Mouse (Mus musculus): Measurements from ENCODE around the gene Psme3. TPM values are rescaled to one million over a fixed set of nuclear protein-coding genes. Genes with fewer than 3 reads are reported as not detected.

The Psme3 gene
- polyA plus RNA-seq, 1 experiment: 161 TPM

- H3K4me3 ChIP-seq (ENCODE audit: low read depth, low read length): peak overlapping the region; percentile 14
- H3K9me3 ChIP-seq (replicated peaks; ENCODE audit: control insufficient read depth, insufficient read depth, low read length, poor library complexity, severe bottlenecking): no peaks in the 10 kb centered on the region
- no peaks in the 10 kb centered on the region for H3K27me3 ChIP-seq (ENCODE audit: control insufficient read depth, insufficient read depth, low read length, poor library complexity, severe bottlenecking)
- H3K36me3 ChIP-seq (ENCODE audit: control insufficient read depth, insufficient read depth, low read length, poor library complexity, severe bottlenecking): no peaks in the 10 kb centered on the region
- peaks cover 3% of the 10 kb centered on the region for H3K4me1 ChIP-seq (ENCODE audit: control insufficient read depth, insufficient read depth, low read length)
- H3K9ac ChIP-seq (ENCODE audit: low read depth, poor library complexity, severe bottlenecking): no peak overlapping the region
- no peak overlapping the region for H3K27ac ChIP-seq (ENCODE audit: insufficient read depth, low read length)
- TF ChIP-seq POLR2A (IDR thresholded peaks at IDR 0.05; ENCODE audit: insufficient read depth, low read length) (no peak), CTCF (IDR thresholded peaks at IDR 0.05; ENCODE audit: low read depth, low read length) (peak; percentile 79), EP300 (IDR thresholded peaks at IDR 0.05; ENCODE audit: insufficient read depth, low read depth, low read length) (no peak)
Observed at GRCm38 (mm10) chr11:101335685-101336084, 19.7 kb downstream of the Psme3 start.

DNA sequence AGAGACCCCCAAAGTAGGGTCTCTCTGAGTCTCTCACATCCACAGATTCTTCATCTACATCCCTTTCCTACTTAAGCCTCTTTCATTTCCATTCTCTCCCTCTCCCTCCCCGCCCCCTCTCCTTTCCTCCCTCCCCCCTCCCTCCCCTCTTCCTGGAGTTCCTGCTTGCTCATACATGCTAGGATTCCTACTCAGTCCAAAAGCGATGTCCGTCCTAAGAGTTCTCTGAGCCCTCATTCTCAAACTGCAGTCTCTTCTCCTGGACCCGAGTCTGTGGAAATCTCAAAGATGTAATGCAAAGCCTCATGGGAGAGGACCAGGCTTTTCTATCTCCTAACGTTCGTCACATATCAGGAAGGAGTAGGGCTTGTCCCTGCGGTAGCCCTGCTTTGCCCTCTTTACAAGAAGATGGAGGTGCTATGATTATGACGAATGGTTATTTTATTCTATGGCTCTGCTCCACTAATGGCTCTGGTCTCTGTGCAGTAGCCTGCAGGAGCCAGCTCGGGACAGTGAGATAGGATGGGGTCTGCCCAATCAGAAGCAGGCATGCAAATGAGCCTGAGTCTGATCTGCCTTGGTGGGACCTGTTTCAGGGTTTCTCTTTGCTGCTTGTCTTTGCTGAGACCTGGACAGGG, 22.2 kb downstream of the Psme3 start:
- H3K9ac ChIP-seq (ENCODE audit: low read depth, poor library complexity, severe bottlenecking): peak overlapping the region; percentile 30
- H3K4me3 ChIP-seq (ENCODE audit: low read depth, low read length): peak overlapping the region; percentile 71
- H3K27me3 ChIP-seq (ENCODE audit: control insufficient read depth, insufficient read depth, low read length, poor library complexity, severe bottlenecking): no peaks in the 10 kb centered on the region
- TF ChIP-seq CTCF (IDR thresholded peaks at IDR 0.05; ENCODE audit: low read depth, low read length) (no peak), EP300 (IDR thresholded peaks at IDR 0.05; ENCODE audit: insufficient read depth, low read depth, low read length) (no peak), POLR2A (IDR thresholded peaks at IDR 0.05; ENCODE audit: insufficient read depth, low read length) (peak; percentile 23)
- no peaks in the 10 kb centered on the region for H3K9me3 ChIP-seq (replicated peaks; ENCODE audit: control insufficient read depth, insufficient read depth, low read length, poor library complexity, severe bottlenecking)
- no peaks in the 10 kb centered on the region for H3K36me3 ChIP-seq (ENCODE audit: control insufficient read depth, insufficient read depth, low read length, poor library complexity, severe bottlenecking)
- H3K4me1 ChIP-seq (ENCODE audit: control insufficient read depth, insufficient read depth, low read length): peaks cover 2% of the 10 kb centered on the region
- no peak overlapping the region for H3K27ac ChIP-seq (ENCODE audit: insufficient read depth, low read length)

DNA sequence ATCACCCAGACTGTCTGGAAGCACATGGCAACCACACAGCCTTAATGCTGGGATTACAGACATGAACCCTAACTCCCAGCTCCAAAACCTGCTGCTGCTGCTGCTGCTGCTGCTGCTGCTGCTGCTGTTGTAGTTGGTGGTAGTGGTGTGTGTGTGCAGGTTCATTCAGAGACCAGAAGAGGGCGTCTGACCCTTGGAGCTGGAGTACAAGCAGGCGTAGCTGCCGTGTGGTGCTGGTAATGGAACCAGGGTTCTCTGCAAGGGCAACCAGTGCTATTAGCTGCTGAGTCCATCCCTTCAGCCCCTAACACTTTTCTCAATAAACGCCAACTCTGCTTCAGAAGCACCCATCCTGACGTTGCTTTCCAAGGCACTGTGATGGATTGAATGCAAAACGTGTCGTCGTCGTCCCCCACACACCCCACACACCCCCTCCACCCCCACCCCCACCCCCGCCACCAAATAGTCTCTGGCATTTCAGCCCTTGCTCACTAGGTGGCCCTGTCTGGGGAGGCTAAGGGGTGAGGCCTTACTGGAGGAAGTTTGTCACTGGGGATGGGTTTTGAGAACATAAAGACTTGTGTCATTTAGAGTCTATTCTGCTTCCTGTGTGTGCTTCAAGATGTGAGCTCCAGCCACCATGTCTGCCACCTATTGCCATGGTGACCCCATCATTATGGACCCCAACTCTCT, 31.2 kb downstream of the Psme3 start:
- Histone ChIP-seq H3K27ac (ENCODE audit: insufficient read depth, low read length) (no peak overlapping the region), H3K27me3 (ENCODE audit: control insufficient read depth, insufficient read depth, low read length, poor library complexity, severe bottlenecking) (no peaks in the 10 kb centered on the region), H3K4me3 (ENCODE audit: low read depth, low read length) (peak overlapping the region; percentile 39), H3K36me3 (ENCODE audit: control insufficient read depth, insufficient read depth, low read length, poor library complexity, severe bottlenecking) (no peaks in the 10 kb centered on the region), H3K4me1 (ENCODE audit: control insufficient read depth, insufficient read depth, low read length) (no peaks in the 10 kb centered on the region), H3K9ac (ENCODE audit: low read depth, poor library complexity, severe bottlenecking) (no peak overlapping the region), H3K9me3 (replicated peaks; ENCODE audit: control insufficient read depth, insufficient read depth, low read length, poor library complexity, severe bottlenecking) (no peaks in the 10 kb centered on the region)
- TF ChIP-seq CTCF (IDR thresholded peaks at IDR 0.05; ENCODE audit: low read depth, low read length) (peak; percentile 73), EP300 (IDR thresholded peaks at IDR 0.05; ENCODE audit: insufficient read depth, low read depth, low read length) (0 out of 2 replicates have a peak, but pooled peaks have one; percentile 12), POLR2A (IDR thresholded peaks at IDR 0.05; ENCODE audit: insufficient read depth, low read length) (no peak)

- H3K27ac ChIP-seq (ENCODE audit: insufficient read depth, low read length): no peak overlapping the region
- no peak overlapping the region for H3K4me3 ChIP-seq (ENCODE audit: low read depth, low read length)
- H3K36me3 ChIP-seq (ENCODE audit: control insufficient read depth, insufficient read depth, low read length, poor library complexity, severe bottlenecking): no peaks in the 10 kb centered on the region
- H3K9me3 ChIP-seq (replicated peaks; ENCODE audit: control insufficient read depth, insufficient read depth, low read length, poor library complexity, severe bottlenecking): no peaks in the 10 kb centered on the region
- TF ChIP-seq EP300 (IDR thresholded peaks at IDR 0.05; ENCODE audit: insufficient read depth, low read depth, low read length) (no peak), POLR2A (IDR thresholded peaks at IDR 0.05; ENCODE audit: insufficient read depth, low read length) (no peak), CTCF (IDR thresholded peaks at IDR 0.05; ENCODE audit: low read depth, low read length) (no peak)
- H3K27me3 ChIP-seq (ENCODE audit: control insufficient read depth, insufficient read depth, low read length, poor library complexity, severe bottlenecking): no peaks in the 10 kb centered on the region
- H3K4me1 ChIP-seq (ENCODE audit: control insufficient read depth, insufficient read depth, low read length): peaks cover 2% of the 10 kb centered on the region
- peak overlapping the region; percentile 8; the same call in 1 of the 2 replicates for H3K9ac ChIP-seq (ENCODE audit: low read depth, poor library complexity, severe bottlenecking)
Observed at GRCm38 (mm10) chr11:101348774-101349173, 32.8 kb downstream of the Psme3 start.

DNA sequence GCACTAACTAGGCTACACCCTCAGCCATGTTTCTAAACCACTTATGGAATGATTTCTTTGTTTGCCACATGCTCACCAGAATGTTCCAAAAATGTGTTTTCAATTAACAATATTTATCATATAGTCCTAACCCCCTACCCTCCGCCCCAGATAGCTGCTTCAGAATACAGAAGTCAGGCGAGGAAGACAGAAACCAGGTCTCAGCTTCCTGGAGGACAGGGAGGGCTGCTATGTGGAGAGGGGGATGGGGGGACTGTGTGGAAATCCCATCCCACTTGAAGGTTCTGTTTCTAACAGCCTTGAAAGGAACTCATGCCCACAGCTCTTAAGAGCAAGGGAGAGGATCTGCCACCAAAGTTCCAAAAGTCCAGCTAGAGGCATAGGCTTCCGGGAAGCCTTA, 33.2 kb downstream of the Psme3 start:
- Histone ChIP-seq H3K36me3 (ENCODE audit: control insufficient read depth, insufficient read depth, low read length, poor library complexity, severe bottlenecking) (no peaks in the 10 kb centered on the region), H3K4me3 (ENCODE audit: low read depth, low read length) (no peak overlapping the region), H3K9me3 (replicated peaks; ENCODE audit: control insufficient read depth, insufficient read depth, low read length, poor library complexity, severe bottlenecking) (no peaks in the 10 kb centered on the region), H3K27me3 (ENCODE audit: control insufficient read depth, insufficient read depth, low read length, poor library complexity, severe bottlenecking) (no peaks in the 10 kb centered on the region), H3K4me1 (ENCODE audit: control insufficient read depth, insufficient read depth, low read length) (peaks cover 2% of the 10 kb centered on the region), H3K27ac (ENCODE audit: insufficient read depth, low read length) (no peak overlapping the region), H3K9ac (ENCODE audit: low read depth, poor library complexity, severe bottlenecking) (no peak overlapping the region)
- no peak for TF ChIP-seq EP300 (IDR thresholded peaks at IDR 0.05; ENCODE audit: insufficient read depth, low read depth, low read length)
- no peak for TF ChIP-seq POLR2A (IDR thresholded peaks at IDR 0.05; ENCODE audit: insufficient read depth, low read length)
- no peak for TF ChIP-seq CTCF (IDR thresholded peaks at IDR 0.05; ENCODE audit: low read depth, low read length)

Data from ES-Bruce4 (cell line).